Mouse (Mus musculus) cortical plate, adult 2 months (tissue): ENCODE measurements around the gene Ankra2.

Source experiments
- CTCF ChIP-seq: fragments of 200-500 bp; IDR thresholded peaks from 2 replicates; pipeline ENCODE4 v1.5.1; 2011; ENCODE audit warnings: mild to moderate bottlenecking, control low read depth, low read length; ENCODE audit not compliant: insufficient read depth; ENCODE audit errors: extremely low read depth
- POLR2A ChIP-seq: fragments of 200-500 bp; IDR thresholded peaks from 2 replicates; pipeline ENCODE4 v1.6.1; 2011; ENCODE audit warnings: mild to moderate bottlenecking, low read length, control low read depth; ENCODE audit not compliant: insufficient read depth; ENCODE audit errors: extremely low read depth

DNA sequence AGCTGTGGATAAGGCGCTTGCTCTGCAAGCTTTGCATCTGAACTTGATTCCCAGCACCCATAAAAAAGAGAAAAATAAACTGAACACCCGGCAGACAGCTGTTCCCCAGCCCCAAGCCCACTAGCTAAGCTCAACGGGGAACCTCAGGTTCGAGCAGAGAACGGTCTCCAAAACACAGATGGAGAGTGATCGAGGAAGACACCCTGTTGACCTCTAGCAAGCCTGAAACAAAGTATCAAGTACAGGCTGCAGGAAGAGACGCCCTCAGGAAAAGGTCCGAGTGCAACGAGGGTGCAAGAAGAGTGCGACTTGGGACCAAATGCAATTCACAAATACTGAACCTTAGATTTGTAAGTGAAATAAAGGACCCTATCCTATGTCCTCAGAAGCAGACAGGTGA, 13.3 kb upstream of the Ankra2 start:
- TF ChIP-seq CTCF = no peak
- no peak for TF ChIP-seq POLR2A
